Mouse (Mus musculus) C2C12 (cell line): Measurements from ENCODE around the gene Tfap2d.

Experiments used
- CEBPB ChIP-seq: IDR thresholded peaks from one replicate; pipeline ENCODE4 v1.6.1; 2011; ENCODE audit warnings: low read depth, mild to moderate bottlenecking, control low read depth, moderate library complexity
- CTCF ChIP-seq: IDR thresholded peaks from one replicate; pipeline ENCODE4 v1.5.1; 2011; ENCODE audit not compliant: control insufficient read depth, insufficient read depth, insufficient read length
- MAX ChIP-seq: IDR thresholded peaks from one replicate; pipeline ENCODE4 v1.6.1; 2011; ENCODE audit warnings: mild to moderate bottlenecking, control low read depth
- USF1 ChIP-seq: IDR thresholded peaks from one replicate; pipeline ENCODE4 v1.6.1; 2011; ENCODE audit warnings: low read depth, mild to moderate bottlenecking, control low read depth, moderate library complexity

DNA sequence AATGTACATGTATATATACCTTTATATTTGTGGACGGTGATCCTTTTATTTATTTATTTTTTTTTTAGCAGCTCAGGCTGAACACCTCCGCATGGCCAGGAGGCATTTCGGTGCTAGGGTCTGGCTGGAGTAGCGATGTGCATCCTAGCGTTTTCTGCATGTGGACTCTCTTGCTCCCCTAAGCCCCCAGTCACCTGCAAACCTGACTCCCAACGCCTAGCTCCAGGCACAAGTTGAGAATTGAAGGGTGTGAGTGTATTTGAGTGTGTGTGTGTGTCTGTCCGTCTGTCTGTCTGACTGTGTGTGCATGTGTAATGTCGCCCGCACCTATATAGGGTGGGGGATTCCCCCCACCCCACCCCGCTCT lies 937 bp downstream of the Tfap2d start:
- no peak for TF ChIP-seq CTCF
- TF ChIP-seq USF1, result no peak
- no peak for TF ChIP-seq MAX
- TF ChIP-seq CEBPB, result no peak
